Mouse (Mus musculus) urinary bladder, postnatal 36 days (tissue): ENCODE measurements around the gene Pgap1.

Source experiments
- DNase-seq, 2 experiments: peaks; one replicate each; pipeline ENCODE4 v3.0.0; 2022; ENCODE audit warnings: low spot score in 2 of 2, mixed read lengths in 1 of 2

The Pgap1 gene

DNA sequence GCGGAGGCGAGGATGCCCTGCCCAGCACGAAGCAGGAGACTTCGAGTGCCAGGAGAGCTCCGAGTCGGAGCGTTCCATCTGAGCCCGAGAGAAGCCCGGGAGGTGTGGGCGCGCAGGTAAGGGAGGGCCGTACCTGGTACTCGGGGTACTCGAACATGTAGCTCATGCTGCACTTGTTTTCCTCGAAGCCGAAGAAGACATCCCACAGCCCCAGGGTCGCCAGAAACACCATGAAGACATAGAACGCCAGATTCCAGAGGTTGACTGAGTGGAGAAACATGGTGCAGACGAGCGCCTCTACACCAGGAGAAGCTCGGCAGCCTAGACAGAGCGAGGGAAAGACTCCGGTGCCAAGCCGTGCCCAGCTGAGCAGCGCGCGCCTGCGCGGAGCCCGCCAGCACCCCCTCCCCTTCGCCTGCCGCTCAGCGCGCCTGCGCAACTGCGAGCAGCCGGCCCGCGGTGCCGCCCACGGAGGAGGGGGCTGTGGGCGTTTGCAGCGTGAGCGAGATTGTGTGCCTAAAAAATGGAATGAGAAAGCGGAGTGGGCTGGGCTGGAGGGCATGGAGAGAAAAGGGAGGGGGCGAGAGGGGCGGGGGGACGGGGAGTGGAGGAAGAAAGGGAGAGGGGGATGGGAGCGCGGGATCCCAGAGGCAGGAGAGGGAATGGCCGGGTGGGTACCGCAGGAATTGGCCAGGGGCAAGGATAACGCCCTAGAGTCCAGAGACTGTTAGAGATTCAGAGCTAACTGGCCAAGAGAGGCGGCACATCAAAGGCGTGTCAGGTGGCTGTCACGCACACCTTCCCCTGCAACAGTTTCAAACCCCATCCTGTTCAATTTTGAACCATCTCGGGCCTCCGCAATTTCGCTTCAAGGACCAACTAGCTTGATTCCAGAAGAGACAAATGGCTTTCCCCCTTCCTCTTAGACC lies at the start of gene Pgap1:
Gene Pgap1, minus strand, starts transcription at position 384 of the 929 bp plus-strand sequence.
- peak; percentile 76 to 89 for DNase-seq

DNA sequence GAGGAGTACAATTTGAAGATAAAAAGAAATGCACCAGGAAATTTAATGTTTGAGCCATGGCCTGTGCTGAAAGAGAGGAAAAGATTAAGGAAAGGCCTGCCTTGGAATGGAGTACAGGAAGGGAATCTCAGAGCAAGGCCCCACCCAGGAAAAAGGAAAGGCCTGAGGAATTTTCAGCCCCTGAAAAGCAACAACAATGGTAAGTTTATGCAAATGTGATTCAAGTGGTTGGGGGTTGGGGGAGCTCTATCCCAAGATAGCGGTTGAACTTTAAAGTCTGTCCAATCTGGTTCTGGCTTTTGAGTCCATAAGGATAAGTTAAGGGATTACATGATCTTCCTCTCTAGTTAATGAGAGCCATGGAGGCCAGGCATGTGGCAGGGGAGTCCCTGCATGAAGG lies 49.5 kb upstream of the Pgap1 start:
- no peak for DNase-seq

GRCm38 (mm10) chr1:54601692-54602091 lies 44.2 kb upstream of the Pgap1 start:
- no peak for DNase-seq

DNA sequence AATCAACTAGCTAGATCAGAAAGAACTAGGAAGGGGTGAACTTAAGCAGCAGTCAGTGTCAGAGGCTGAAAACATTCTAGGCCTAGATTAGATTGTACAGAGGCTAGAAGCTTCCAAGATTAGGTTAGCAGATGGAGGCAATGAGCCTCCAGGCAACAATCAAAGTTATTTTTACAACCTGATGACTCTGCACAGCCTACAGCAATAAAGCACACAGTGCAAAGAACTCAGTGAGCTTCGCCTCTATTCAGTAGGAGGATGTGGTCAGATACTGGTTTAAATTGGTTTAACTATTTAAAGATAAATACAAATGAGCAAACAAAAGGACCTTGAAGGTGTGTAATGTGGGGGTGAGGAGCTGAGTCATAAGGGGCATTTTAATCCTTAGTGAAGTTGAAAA lies 42.8 kb upstream of the Pgap1 start:
- no peak for DNase-seq

DNA sequence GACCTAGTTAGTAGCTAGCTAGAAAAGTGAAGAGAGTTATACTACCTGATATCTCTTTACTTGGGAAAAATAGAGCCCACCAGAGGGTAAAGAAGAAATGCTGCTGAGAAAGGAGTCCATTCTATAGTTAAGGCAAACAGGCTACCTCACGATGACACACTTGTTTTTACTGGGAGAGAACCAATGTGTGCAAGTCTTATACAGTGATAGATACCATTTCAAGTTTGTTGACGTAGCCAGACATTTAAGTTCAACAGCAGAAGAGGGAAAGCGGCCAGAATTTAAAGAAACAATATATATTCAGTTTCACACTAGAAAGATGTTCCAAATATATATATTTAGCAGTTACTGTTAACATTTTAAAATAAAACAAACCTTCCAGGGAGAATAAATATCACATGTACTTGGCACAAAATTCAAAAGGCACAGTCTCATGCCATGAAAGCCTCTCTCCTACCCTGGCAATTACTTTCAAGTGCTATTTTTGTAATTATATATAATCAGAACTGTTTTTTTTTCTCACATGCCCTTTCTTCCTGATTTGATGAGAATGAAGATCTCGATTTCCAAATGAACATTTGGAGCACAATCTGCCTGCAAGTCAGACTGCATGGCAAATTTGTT lies 40.2 kb upstream of the Pgap1 start:
- DNase-seq: no peak

DNA sequence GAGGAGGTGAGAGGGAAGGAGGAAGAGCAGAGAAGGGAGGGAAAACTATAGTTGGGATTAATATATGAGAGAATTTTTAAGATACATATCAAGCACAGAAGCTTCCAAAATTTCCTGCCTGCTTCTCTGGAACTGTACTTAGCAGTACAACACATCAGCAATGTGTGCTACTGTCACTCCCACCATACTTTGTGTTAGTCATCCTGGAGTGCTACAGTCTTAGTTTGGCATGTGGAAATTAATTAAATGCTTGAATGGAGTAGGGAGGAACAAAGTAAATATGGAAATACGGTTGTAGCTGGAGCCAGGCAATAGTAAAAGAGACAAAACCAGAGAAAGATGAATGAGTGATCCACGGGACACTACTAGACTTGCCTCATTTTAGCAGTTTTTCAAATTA lies 38.7 kb upstream of the Pgap1 start:
- DNase-seq: no peak

DNA sequence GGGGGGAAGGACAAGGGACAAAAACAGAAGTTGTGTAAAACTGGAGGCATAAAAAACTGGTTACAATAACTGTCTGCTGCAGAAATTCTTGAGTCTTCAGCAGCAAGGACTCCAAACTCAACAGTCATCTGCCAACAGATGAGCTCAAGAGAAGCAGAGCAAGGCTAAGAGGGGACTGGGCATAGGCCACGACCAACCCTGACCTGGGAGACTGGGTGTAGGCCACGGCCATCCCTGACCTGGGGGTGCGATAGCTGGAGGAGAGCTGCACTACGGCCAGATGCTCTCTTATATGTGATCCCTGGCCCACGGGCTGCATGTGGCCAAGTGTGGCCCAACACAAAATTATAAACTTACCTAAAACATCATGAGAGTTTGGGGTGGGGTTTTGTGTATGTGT lies 29.6 kb upstream of the Pgap1 start:
- DNase-seq: no peak

- DNase-seq: no peak
Observed at GRCm38 (mm10) chr1:54585971-54586555, 28.6 kb upstream of the Pgap1 start.

DNA sequence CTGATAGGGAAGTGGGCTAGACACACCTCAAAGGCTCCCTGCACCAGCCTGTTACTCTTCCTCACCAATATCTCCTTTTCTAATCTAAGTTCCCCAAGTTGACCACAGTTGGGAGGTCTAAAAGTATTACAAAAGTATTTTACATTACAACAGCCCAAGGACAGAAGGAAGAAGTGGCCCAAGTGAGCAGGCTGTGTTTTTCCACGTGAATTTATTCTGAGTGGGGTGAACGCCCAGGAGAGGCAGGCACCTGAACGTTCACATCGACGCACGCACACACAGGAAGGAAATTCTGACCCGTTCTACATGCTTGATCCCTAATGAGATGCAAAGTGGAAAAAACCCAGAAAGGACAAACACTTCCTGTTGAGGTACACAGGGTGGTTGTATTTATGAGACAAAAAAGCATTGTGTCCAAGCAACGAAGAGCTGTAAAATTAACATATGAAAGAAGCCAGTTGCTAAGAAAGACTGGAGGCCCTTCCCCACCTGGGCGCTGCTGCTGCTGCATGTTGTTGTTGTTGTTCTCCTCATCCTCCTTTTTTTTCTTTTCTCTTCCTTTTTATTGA lies 27.9 kb upstream of the Pgap1 start:
- no peak for DNase-seq

- peak; percentile 18 to 26 for DNase-seq
Observed at GRCm38 (mm10) chr1:54584588-54585277, 27.2 kb upstream of the Pgap1 start.

GRCm38 (mm10) chr1:54578358-54579184 lies 21.1 kb upstream of the Pgap1 start:
- no peak for DNase-seq

- DNase-seq: no peak
Observed at GRCm38 (mm10) chr1:54569102-54569501, 11.6 kb upstream of the Pgap1 start.

DNA sequence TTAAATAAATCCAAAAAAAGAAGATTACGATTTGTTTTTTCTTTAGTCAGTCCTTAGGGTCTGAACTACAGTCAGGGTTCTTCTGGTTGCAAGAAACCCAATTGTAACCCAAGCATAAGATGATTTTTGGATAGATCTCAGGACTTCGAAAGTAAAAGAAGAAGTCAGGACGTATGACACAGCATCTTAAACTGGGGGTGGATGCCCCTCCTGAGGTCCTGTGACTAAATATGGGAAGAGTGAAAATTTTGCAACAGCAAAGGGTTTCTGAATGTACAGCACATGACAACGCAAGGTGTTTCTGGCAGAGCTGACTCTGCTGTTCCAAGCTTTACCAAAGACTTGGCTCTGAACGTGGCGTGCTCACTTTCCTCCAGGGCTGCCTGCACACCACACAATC lies 6.4 kb upstream of the Pgap1 start:
- no peak for DNase-seq

DNA sequence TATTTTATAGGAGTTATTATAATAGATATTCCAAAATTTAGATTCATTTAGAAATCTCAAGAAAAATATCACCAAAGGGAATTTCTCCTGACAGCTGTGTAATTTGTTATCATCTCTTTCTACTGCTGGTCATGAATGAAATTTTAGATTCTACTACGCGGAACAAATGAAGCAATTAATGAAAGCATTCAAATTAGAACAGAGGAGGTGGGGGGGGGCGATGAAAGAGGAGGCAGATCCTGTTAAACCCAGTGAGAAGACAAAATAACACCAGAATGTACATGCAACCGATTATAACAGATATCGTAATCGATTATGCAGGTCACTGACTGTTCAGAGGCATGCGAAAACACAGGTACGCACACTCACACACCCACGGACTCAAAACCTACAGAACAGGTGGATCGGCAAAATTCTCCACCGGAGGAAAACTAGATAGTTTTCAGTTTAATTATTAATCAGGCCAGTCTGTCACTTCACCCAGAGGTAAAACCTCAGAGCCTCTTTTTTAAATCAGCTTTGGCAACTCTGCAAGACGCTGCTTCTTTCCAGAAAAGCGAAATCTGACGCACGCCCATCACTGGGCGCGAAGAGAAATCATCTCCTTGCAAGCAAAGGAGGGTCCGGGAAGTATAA lies 780 bp downstream of the Pgap1 start:
- peak in 1 of 2 experiments; percentile 18 for DNase-seq

GRCm38 (mm10) chr1:54555364-54556140 lies 1.9 kb downstream of the Pgap1 start:
- DNase-seq: no peak

DNA sequence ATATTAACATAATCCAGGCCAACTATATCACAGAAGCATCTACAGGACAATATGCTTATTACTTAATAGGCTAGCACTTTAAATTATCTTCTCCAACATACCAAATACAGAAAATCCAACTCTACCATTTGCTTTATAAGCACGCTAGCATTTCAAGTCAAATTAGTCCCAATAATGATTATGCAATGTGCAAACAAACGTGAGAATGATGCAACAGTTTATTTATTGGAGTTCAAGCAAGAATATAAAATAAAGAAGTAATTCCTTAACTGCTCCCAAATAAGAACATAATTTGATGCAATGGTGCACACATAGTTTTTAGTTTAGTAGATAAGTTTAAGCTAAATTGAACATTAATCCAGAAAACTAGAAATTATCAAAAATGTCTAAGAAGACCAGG lies 4.9 kb downstream of the Pgap1 start:
- DNase-seq: no peak

- no peak for DNase-seq
Observed at GRCm38 (mm10) chr1:54545200-54545599, 12.3 kb downstream of the Pgap1 start.

DNA sequence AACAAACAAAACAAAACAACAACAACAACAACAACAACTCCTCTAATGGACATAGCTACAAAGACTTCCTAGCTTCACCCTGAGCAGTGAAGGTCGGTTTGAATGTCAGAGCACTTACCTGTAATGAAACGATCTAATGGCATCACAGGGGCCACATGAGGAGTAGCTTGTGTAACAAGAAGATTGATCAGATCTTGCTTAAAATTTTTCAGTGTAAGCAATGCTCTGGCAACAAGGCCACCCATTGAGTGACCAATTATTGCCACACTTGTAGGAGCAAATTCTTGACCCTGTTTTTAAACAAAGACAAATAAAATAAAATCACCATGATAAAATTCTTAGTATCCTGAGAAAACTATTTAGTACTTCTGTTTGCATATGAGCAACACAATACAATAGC lies 14.6 kb downstream of the Pgap1 start:
- DNase-seq: no peak

DNA sequence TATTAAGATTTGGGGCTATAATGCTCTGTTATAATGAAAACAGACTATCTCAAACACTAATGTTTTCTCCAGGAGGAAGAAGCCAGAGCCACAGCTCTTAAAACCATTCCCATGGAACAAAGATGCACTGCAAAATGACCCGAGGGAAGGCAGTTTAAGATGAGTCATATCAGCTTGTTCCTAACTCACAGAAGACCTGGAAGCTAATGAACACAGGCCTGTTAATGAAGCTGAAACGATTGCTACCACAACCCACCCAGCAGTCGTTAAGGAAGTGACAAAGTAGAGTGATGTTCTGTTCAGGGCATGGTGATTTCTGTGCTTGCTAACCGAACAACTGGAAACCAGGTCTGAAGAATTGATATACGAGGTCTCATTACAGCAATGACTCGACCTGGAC lies 26.3 kb downstream of the Pgap1 start:
- DNase-seq: no peak

- DNase-seq: no peak
Observed at GRCm38 (mm10) chr1:54523717-54524116, 33.8 kb downstream of the Pgap1 start.
